Mouse (Mus musculus) lung, postnatal 0 days (tissue): ENCODE measurements around the gene Micu1. TPM values are rescaled to one million over a fixed set of nuclear protein-coding genes. Genes with fewer than 3 reads are reported as not detected.

Source experiments
- ATAC-seq: fragments of 200-750 bp; cut with Nextera tagmentation; 2 replicates; pipeline ENCODE4 v1.8.0; 2017; ENCODE audit warnings: moderate library complexity
- DNase-seq: peaks from one replicate; pipeline ENCODE4 v3.0.0-alpha.2; 2016; ENCODE audit warnings: low spot score
- H3K27ac ChIP-seq: fragments of 300-500 bp; sonication (generic); 2 replicates; pipeline ENCODE4 v1.5.1; 2014; ENCODE audit warnings: antibody characterized with exemption, mild to moderate bottlenecking, low read length, mixed read lengths
- H3K27me3 ChIP-seq: fragments of 300-500 bp; sonication (generic); replicated peaks from 2 replicates; pipeline ENCODE4 v1.6.1; 2014; ENCODE audit warnings: low read length, mixed read lengths; ENCODE audit not compliant: insufficient read depth
- H3K36me3 ChIP-seq: fragments of 300-500 bp; sonication (generic); 2 replicates; pipeline ENCODE4 v1.6.1; 2014; ENCODE audit warnings: low read length, mixed read lengths; ENCODE audit not compliant: insufficient read depth
- H3K4me1 ChIP-seq: fragments of 300-500 bp; sonication (generic); 2 replicates; pipeline ENCODE4 v1.6.1; 2014; ENCODE audit warnings: antibody characterized with exemption, low read depth, low read length, mixed read lengths; ENCODE audit not compliant: insufficient read depth
- H3K4me2 ChIP-seq: fragments of 300-500 bp; sonication (generic); replicated peaks from 2 replicates; pipeline ENCODE4 v1.6.1; 2014; ENCODE audit warnings: low read depth, mild to moderate bottlenecking, low read length, moderate library complexity, mixed read lengths
- H3K4me3 ChIP-seq: fragments of 300-500 bp; sonication (generic); 2 replicates; pipeline ENCODE4 v1.5.1; 2014; ENCODE audit warnings: low read depth, low read length
- H3K9ac ChIP-seq: fragments of 300-500 bp; sonication (generic); replicated peaks from 2 replicates; pipeline ENCODE4 v1.6.1; 2014; ENCODE audit warnings: low read depth, mild to moderate bottlenecking
- H3K9me3 ChIP-seq: fragments of 300-500 bp; sonication (generic); 2 replicates; pipeline ENCODE4 v1.6.1; 2016; ENCODE audit warnings: low read length, mixed read lengths
- CTCF ChIP-seq: IDR thresholded peaks from 2 replicates; pipeline ENCODE4 v1.5.1; 2016; ENCODE audit warnings: antibody characterized with exemption, mild to moderate bottlenecking
- EP300 ChIP-seq: IDR thresholded peaks from 2 replicates; pipeline ENCODE4 v1.6.1; 2016; ENCODE audit warnings: antibody characterized with exemption, mild to moderate bottlenecking, control low read depth
- WGBS: fragments of 180-500 bp; shearing (Covaris S2); extraction: QIAGEN DNeasy Blood & Tissue Kit; methylation state at CpG from one replicate; pipeline ENCODE4 v1.1.7; 2014; 5-methylcytosine and 5-hydroxymethylcytosine counted together
- polyA plus RNA-seq: library from polyadenylated mRNA; unstranded; fragments of >200 nt; fragmentation: Nextera tagmentation; extraction: Ambion mirVana; gene quantifications from 2 replicates; pipeline ENCODE4 v1.2.1, GENCODE M21; 2015

The Micu1 gene
- polyA plus RNA-seq, 1 experiment from 2014 or later: 57.0 TPM

DNA sequence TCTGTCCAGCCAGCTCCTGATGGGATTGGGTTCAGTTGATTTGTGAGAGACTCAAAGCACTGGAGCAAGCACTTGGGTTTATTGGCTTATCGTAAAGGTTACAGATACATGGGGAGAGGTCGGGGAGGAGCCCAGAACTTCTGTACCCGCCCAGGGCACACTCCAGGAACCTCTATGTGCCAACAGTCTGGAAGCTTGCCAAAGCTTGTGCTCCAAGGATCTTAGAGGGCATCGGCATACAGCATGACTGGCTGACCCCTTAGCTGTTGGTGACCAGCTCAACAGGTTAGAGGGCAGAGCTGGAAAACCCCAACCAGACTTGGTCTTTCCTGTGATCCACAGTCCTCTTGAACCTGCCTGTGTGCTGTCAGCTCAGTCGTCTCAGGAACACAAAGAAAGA is 154.9 kb downstream of the Micu1 start:
- H3K27ac ChIP-seq: no peak overlapping the region
- 65% methylated on average over 5 of the region's 5 CpGs for WGBS
- ATAC-seq: peak; percentile 77
- no peaks in the 10 kb centered on the region for H3K27me3 ChIP-seq
- H3K9me3 ChIP-seq: no peaks in the 10 kb centered on the region
- H3K4me1 ChIP-seq: no peaks in the 10 kb centered on the region
- TF ChIP-seq EP300 (no peak), CTCF (no peak)
- peak; percentile 62 for DNase-seq
- no peaks in the 10 kb centered on the region for H3K36me3 ChIP-seq
- no peak overlapping the region for H3K4me2 ChIP-seq
- no peak overlapping the region for H3K9ac ChIP-seq
- no peak overlapping the region for H3K4me3 ChIP-seq

GRCm38 (mm10) chr10:59860684-59861083 is 158.4 kb downstream of the Micu1 start:
- no peak overlapping the region for H3K9ac ChIP-seq
- H3K27ac ChIP-seq: no peak overlapping the region
- WGBS: 39% methylated on average over 9 of the region's 9 CpGs
- no peaks in the 10 kb centered on the region for H3K4me1 ChIP-seq
- H3K4me2 ChIP-seq: no peak overlapping the region
- no peaks in the 10 kb centered on the region for H3K9me3 ChIP-seq
- H3K36me3 ChIP-seq: peaks cover 7% of the 10 kb centered on the region; the same call in 1 of the 2 replicates
- no peak overlapping the region for H3K4me3 ChIP-seq
- TF ChIP-seq EP300: no peak
- no peak for TF ChIP-seq CTCF
- ATAC-seq: no peak
- H3K27me3 ChIP-seq: no peaks in the 10 kb centered on the region
- no peak for DNase-seq

- no peak overlapping the region for H3K4me3 ChIP-seq
- H3K9ac ChIP-seq: no peak overlapping the region
- DNase-seq: no peak
- H3K4me2 ChIP-seq: no peak overlapping the region
- H3K36me3 ChIP-seq: peaks cover 7% of the 10 kb centered on the region; the same call in 1 of the 2 replicates
- TF ChIP-seq EP300: no peak
- TF ChIP-seq CTCF: no peak
- no peaks in the 10 kb centered on the region for H3K9me3 ChIP-seq
- no peaks in the 10 kb centered on the region for H3K4me1 ChIP-seq
- no peak overlapping the region for H3K27ac ChIP-seq
- H3K27me3 ChIP-seq: no peaks in the 10 kb centered on the region
- ATAC-seq: no peak
- 78% methylated on average over 10 of the region's 10 CpGs for WGBS
These were observed 158.9 kb downstream of the Micu1 start for GRCm38 (mm10) chr10:59861201-59861600.

DNA sequence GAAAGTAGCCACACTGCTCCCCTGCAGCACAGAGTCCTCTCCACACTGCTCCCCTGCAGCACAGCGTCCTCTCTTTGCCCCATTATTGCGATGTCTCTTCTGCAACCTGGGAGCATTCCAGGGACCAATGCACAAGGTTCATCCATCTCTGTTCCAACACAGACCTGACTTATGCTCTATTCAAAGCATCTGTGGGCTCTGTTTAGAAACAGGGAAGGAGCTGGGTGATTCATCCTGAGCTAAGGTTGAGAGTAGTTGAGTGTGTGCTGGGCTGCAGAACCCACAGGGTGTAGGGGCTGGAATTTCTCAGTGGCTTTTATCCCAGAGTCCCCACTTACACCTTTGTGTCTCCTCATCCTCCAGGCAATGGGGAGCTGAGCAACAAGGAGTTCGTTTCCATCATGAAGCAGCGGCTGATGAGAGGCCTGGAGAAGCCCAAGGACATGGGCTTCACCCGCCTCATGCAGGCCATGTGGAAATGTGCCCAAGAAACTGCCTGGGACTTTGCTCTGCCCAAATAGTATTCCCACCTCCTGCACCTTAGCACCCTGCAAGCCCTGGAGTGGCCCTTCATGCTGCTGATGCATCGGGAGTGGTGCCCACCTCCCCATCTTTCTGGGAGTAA is 160.7 kb downstream of the Micu1 start:
- WGBS: 82% methylated on average over 6 of the region's 6 CpGs

DNA sequence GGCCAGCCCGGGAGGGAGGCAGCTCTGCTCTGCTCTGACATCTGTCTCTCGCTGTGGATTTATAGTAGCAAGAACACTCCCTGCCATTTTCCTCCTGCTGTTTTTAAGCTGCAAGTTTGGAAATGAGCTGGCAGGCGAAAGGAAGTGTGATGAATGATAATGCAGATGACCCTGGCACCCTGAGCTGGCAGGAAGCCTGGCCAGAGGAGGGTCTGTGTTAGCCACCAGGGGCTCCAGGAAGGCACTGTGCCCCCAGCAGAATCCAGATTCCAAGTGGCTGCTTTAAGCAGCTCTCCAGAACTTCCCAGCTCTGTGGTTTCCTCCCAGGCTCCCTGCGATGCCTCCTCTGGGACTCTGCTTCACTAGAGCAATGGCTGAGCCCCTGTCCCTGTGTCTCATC is 161.3 kb downstream of the Micu1 start:
- Histone ChIP-seq H3K4me2 (no peak overlapping the region), H3K27ac (no peak overlapping the region), H3K27me3 (no peaks in the 10 kb centered on the region), H3K4me3 (no peak overlapping the region), H3K9ac (no peak overlapping the region), H3K9me3 (no peaks in the 10 kb centered on the region), H3K36me3 (peaks cover 7% of the 10 kb centered on the region; the same call in 1 of the 2 replicates), H3K4me1 (no peaks in the 10 kb centered on the region)
- ATAC-seq (no peak), DNase-seq (no peak)
- TF ChIP-seq EP300 (no peak), CTCF (no peak)
- WGBS: 65% methylated on average over 4 of the region's 4 CpGs

More for the DNA sequence above, 160.7 kb downstream of the Micu1 start:
- Histone ChIP-seq H3K27ac (no peak overlapping the region), H3K9me3 (no peaks in the 10 kb centered on the region), H3K27me3 (no peaks in the 10 kb centered on the region), H3K36me3 (peaks cover 7% of the 10 kb centered on the region; the same call in 1 of the 2 replicates), H3K4me2 (no peak overlapping the region), H3K9ac (no peak overlapping the region), H3K4me1 (no peaks in the 10 kb centered on the region), H3K4me3 (no peak overlapping the region)
- no peak for TF ChIP-seq CTCF
- TF ChIP-seq EP300: no peak
- no peak for ATAC-seq
- DNase-seq: no peak

GRCm38 (mm10) chr10:59864232-59864875 is 162.1 kb downstream of the Micu1 start:
- DNase-seq: no peak
- no peak for TF ChIP-seq CTCF
- TF ChIP-seq EP300: no peak
- no peak overlapping the region for H3K4me3 ChIP-seq

More at GRCm38 (mm10) chr10:59864232-59864875, 162.1 kb downstream of the Micu1 start:
- Histone ChIP-seq H3K4me1 (no peaks in the 10 kb centered on the region), H3K36me3 (peaks cover 7% of the 10 kb centered on the region; the same call in 1 of the 2 replicates), H3K9ac (no peak overlapping the region), H3K27me3 (no peaks in the 10 kb centered on the region), H3K4me2 (no peak overlapping the region), H3K9me3 (no peaks in the 10 kb centered on the region), H3K27ac (no peak overlapping the region)
- ATAC-seq: 0 out of 2 replicates have a peak, but pooled peaks have one; percentile 10
- WGBS: 73% methylated on average over 19 of the region's 19 CpGs
